Mouse (Mus musculus): Measurements from ENCODE around the gene Ocln.

- no peak for TF ChIP-seq POLR2A (IDR thresholded peaks at IDR 0.05; ENCODE audit: insufficient read length, low read depth)
- no peak for TF ChIP-seq MYOD1 (IDR thresholded peaks at IDR 0.05; ENCODE audit: control insufficient read depth in 1 of 3, insufficient read length in 2 of 3, low read depth in 2 of 3)
- TF ChIP-seq TCF12 (IDR thresholded peaks at IDR 0.05; ENCODE audit: insufficient read depth, poor library complexity, severe bottlenecking): no peak
- TF ChIP-seq USF1 (IDR thresholded peaks at IDR 0.05; ENCODE audit: low read depth): no peak
- no peak for TF ChIP-seq MYOG (IDR thresholded peaks at IDR 0.05; ENCODE audit: control insufficient read depth in 1 of 3, insufficient read depth in 1 of 3, insufficient read length in 2 of 3, low read depth in 2 of 3)
- TF ChIP-seq CEBPB (IDR thresholded peaks at IDR 0.05; ENCODE audit: insufficient read depth, poor library complexity, severe bottlenecking): no peak
- TF ChIP-seq TCF3 (IDR thresholded peaks at IDR 0.05; ENCODE audit: insufficient read length, low read depth): no peak
- no peak for TF ChIP-seq POLR2AphosphoS2 (IDR thresholded peaks at IDR 0.05; ENCODE audit: insufficient read length, low read depth)
- TF ChIP-seq E2F4 (IDR thresholded peaks at IDR 0.05; ENCODE audit: insufficient read depth): no peak
- no peak for TF ChIP-seq MAX (IDR thresholded peaks at IDR 0.05; ENCODE audit: low read depth)
- TF ChIP-seq SRF (IDR thresholded peaks at IDR 0.05; ENCODE audit: control insufficient read depth, insufficient read length, low read depth): no peak
These were observed 28.8 kb downstream of the Ocln start for GRCm38 (mm10) chr13:100523698-100524097.

Data from myocyte (in vitro differentiated cells).